Mouse (Mus musculus): ENCODE results near the gene Nup93. TPM values are rescaled to one million over a fixed set of nuclear protein-coding genes. Genes with fewer than 3 reads are reported as not detected.
A peak's percentile ranks its signal among the peaks of the same experiment; 100 is the strongest.

Nup93 gene
- polyA plus RNA-seq, 1 experiment from 2014 or later = 99.9 TPM

- H3K27me3 ChIP-seq = no peaks in the 10 kb centered on the region
- H3K36me3 ChIP-seq = peaks cover 48% of the 10 kb centered on the region
- H3K4me3 ChIP-seq = no peak overlapping the region
- ATAC-seq (ENCODE audit: borderline replicate concordance, extremely low read depth, low FRiP score, low TSS enrichment) = peak; percentile 42
- peak overlapping the region; percentile 67 for H3K27ac ChIP-seq
- peaks cover 11% of the 10 kb centered on the region; the same call in 1 of the 2 replicates for H3K4me1 ChIP-seq
- H3K4me2 ChIP-seq = no peak overlapping the region
- H3K9me3 ChIP-seq = no peaks in the 10 kb centered on the region
- 58% methylated on average over 7 of the region's 7 CpGs for WGBS
- H3K9ac ChIP-seq = no peak overlapping the region
Measured at GRCm38 (mm10) chr8:94306989-94307513, 92.7 kb downstream of the Nup93 start.

- H3K36me3 ChIP-seq = peaks cover 48% of the 10 kb centered on the region
- no peak overlapping the region for H3K4me2 ChIP-seq
- no peak overlapping the region for H3K4me3 ChIP-seq
- no peaks in the 10 kb centered on the region for H3K27me3 ChIP-seq
- WGBS = 78% methylated on average over 9 of the region's 9 CpGs
- ATAC-seq (ENCODE audit: borderline replicate concordance, extremely low read depth, low FRiP score, low TSS enrichment) = no peak
- no peak overlapping the region for H3K9ac ChIP-seq
- no peaks in the 10 kb centered on the region for H3K9me3 ChIP-seq
- peaks cover 11% of the 10 kb centered on the region; the same call in 1 of the 2 replicates for H3K4me1 ChIP-seq
- H3K27ac ChIP-seq = peak overlapping the region; percentile 67
Measured at GRCm38 (mm10) chr8:94307652-94308051, 93.3 kb downstream of the Nup93 start.

GRCm38 (mm10) chr8:94314069-94314468 is 99.7 kb downstream of the Nup93 start:
- no peak overlapping the region for H3K9ac ChIP-seq

GRCm38 (mm10) chr8:94317249-94317648 is 102.9 kb downstream of the Nup93 start:
- Histone ChIP-seq H3K4me3 (no peak overlapping the region), H3K9ac (no peak overlapping the region), H3K27me3 (no peaks in the 10 kb centered on the region), H3K27ac (no peak overlapping the region), H3K36me3 (0 out of 2 replicates have a peak, but pooled peaks cover under 1% of the 10 kb centered on the region), H3K4me1 (0 out of 2 replicates have a peak, but pooled peaks cover 2% of the 10 kb centered on the region), H3K4me2 (no peak overlapping the region), H3K9me3 (no peaks in the 10 kb centered on the region)
- ATAC-seq (ENCODE audit: borderline replicate concordance, extremely low read depth, low FRiP score, low TSS enrichment) = no peak
- WGBS = 92% methylated on average over 2 of the region's 2 CpGs

More at GRCm38 (mm10) chr8:94314069-94314468, 99.7 kb downstream of the Nup93 start:
- no peaks in the 10 kb centered on the region for H3K27me3 ChIP-seq
- ATAC-seq (ENCODE audit: borderline replicate concordance, extremely low read depth, low FRiP score, low TSS enrichment) = no peak
- H3K9me3 ChIP-seq = no peaks in the 10 kb centered on the region
- H3K4me2 ChIP-seq = no peak overlapping the region
- WGBS = 57% methylated on average over 2 of the region's 2 CpGs
- peaks cover 15% of the 10 kb centered on the region; the same call in 1 of the 2 replicates for H3K36me3 ChIP-seq
- H3K4me3 ChIP-seq = no peak overlapping the region
- H3K27ac ChIP-seq = no peak overlapping the region
- 0 out of 2 replicates have a peak, but pooled peaks cover 2% of the 10 kb centered on the region for H3K4me1 ChIP-seq

- H3K4me3 ChIP-seq = no peak overlapping the region
- no peak for ATAC-seq (ENCODE audit: borderline replicate concordance, extremely low read depth, low FRiP score, low TSS enrichment)
- H3K27me3 ChIP-seq = no peaks in the 10 kb centered on the region
- WGBS = 89% methylated on average over 2 of the region's 2 CpGs
- H3K9ac ChIP-seq = no peak overlapping the region
- no peaks in the 10 kb centered on the region for H3K36me3 ChIP-seq
- no peak overlapping the region for H3K27ac ChIP-seq
- no peak overlapping the region for H3K4me2 ChIP-seq
- H3K9me3 ChIP-seq = no peaks in the 10 kb centered on the region
- 0 out of 2 replicates have a peak, but pooled peaks cover 2% of the 10 kb centered on the region for H3K4me1 ChIP-seq
Measured at GRCm38 (mm10) chr8:94317691-94318090, 103.3 kb downstream of the Nup93 start.

- Histone ChIP-seq H3K36me3 (no peaks in the 10 kb centered on the region), H3K9ac (no peak overlapping the region), H3K4me1 (no peaks in the 10 kb centered on the region), H3K9me3 (no peaks in the 10 kb centered on the region), H3K27ac (no peak overlapping the region), H3K4me3 (no peak overlapping the region), H3K27me3 (no peaks in the 10 kb centered on the region), H3K4me2 (no peak overlapping the region)
- 74% methylated on average over 2 of the region's 2 CpGs for WGBS
- no peak for ATAC-seq (ENCODE audit: borderline replicate concordance, extremely low read depth, low FRiP score, low TSS enrichment)
Measured at GRCm38 (mm10) chr8:94320036-94320435, 105.7 kb downstream of the Nup93 start.

- no peak overlapping the region for H3K4me2 ChIP-seq
- H3K27ac ChIP-seq = no peak overlapping the region
- H3K4me3 ChIP-seq = no peak overlapping the region
- H3K27me3 ChIP-seq = no peaks in the 10 kb centered on the region
- ATAC-seq (ENCODE audit: borderline replicate concordance, extremely low read depth, low FRiP score, low TSS enrichment) = no peak
- 74% methylated on average over 4 of the region's 4 CpGs for WGBS
- H3K36me3 ChIP-seq = no peaks in the 10 kb centered on the region
- no peaks in the 10 kb centered on the region for H3K4me1 ChIP-seq
- H3K9ac ChIP-seq = no peak overlapping the region
- H3K9me3 ChIP-seq = no peaks in the 10 kb centered on the region
Measured at GRCm38 (mm10) chr8:94322083-94322482, 107.7 kb downstream of the Nup93 start.

GRCm38 (mm10) chr8:94323041-94323440 is 108.7 kb downstream of the Nup93 start:
- WGBS = 80% methylated on average over 6 of the region's 6 CpGs
- Histone ChIP-seq H3K36me3 (no peaks in the 10 kb centered on the region), H3K27me3 (no peaks in the 10 kb centered on the region), H3K4me3 (no peak overlapping the region), H3K4me1 (no peaks in the 10 kb centered on the region), H3K9ac (no peak overlapping the region), H3K9me3 (no peaks in the 10 kb centered on the region), H3K4me2 (no peak overlapping the region), H3K27ac (no peak overlapping the region)
- no peak for ATAC-seq (ENCODE audit: borderline replicate concordance, extremely low read depth, low FRiP score, low TSS enrichment)

GRCm38 (mm10) chr8:94324071-94324470 is 109.7 kb downstream of the Nup93 start:
- H3K4me2 ChIP-seq = no peak overlapping the region
- no peak overlapping the region for H3K27ac ChIP-seq
- H3K4me3 ChIP-seq = no peak overlapping the region
- H3K27me3 ChIP-seq = no peaks in the 10 kb centered on the region
- no peaks in the 10 kb centered on the region for H3K36me3 ChIP-seq
- WGBS = 47% methylated on average over 12 of the region's 12 CpGs
- no peak overlapping the region for H3K9ac ChIP-seq
- ATAC-seq (ENCODE audit: borderline replicate concordance, extremely low read depth, low FRiP score, low TSS enrichment) = no peak
- no peaks in the 10 kb centered on the region for H3K4me1 ChIP-seq
- H3K9me3 ChIP-seq = no peaks in the 10 kb centered on the region

- WGBS = 49% methylated on average over 4 of the region's 4 CpGs
Measured at GRCm38 (mm10) chr8:94326016-94326415, 111.7 kb downstream of the Nup93 start.

GRCm38 (mm10) chr8:94328932-94329728 is 114.8 kb downstream of the Nup93 start, which contains the start of gene Slc12a3:
Gene Slc12a3 (plus strand): TSS chr8:94329201.
- no peak for ATAC-seq (ENCODE audit: borderline replicate concordance, extremely low read depth, low FRiP score, low TSS enrichment)
- no peaks in the 10 kb centered on the region for H3K27me3 ChIP-seq
- H3K36me3 ChIP-seq = no peaks in the 10 kb centered on the region
- 74% methylated on average over 21 of the region's 21 CpGs for WGBS
- H3K4me3 ChIP-seq = no peak within 1 kb of the TSS
- H3K4me1 ChIP-seq = no peaks in the 10 kb centered on the region
- no peak within 1 kb of the TSS for H3K27ac ChIP-seq
- no peaks in the 10 kb centered on the region for H3K9me3 ChIP-seq
- H3K9ac ChIP-seq = no peak within 1 kb of the TSS
- H3K4me2 ChIP-seq = no peak within 1 kb of the TSS

More at GRCm38 (mm10) chr8:94326016-94326415, 111.7 kb downstream of the Nup93 start:
- no peak for ATAC-seq (ENCODE audit: borderline replicate concordance, extremely low read depth, low FRiP score, low TSS enrichment)
- Histone ChIP-seq H3K27me3 (no peaks in the 10 kb centered on the region), H3K27ac (no peak overlapping the region), H3K4me2 (no peak overlapping the region), H3K9me3 (no peaks in the 10 kb centered on the region), H3K4me1 (no peaks in the 10 kb centered on the region), H3K36me3 (no peaks in the 10 kb centered on the region), H3K4me3 (no peak overlapping the region), H3K9ac (no peak overlapping the region)

GRCm38 (mm10) chr8:94330733-94331132 is 116.4 kb downstream of the Nup93 start:
- no peaks in the 10 kb centered on the region for H3K9me3 ChIP-seq
- H3K27me3 ChIP-seq = no peaks in the 10 kb centered on the region
- no peak overlapping the region for H3K9ac ChIP-seq
- no peak overlapping the region for H3K27ac ChIP-seq
- WGBS = 29% methylated on average over 4 of the region's 4 CpGs
- no peak overlapping the region for H3K4me3 ChIP-seq
- no peaks in the 10 kb centered on the region for H3K4me1 ChIP-seq
- H3K4me2 ChIP-seq = no peak overlapping the region
- H3K36me3 ChIP-seq = no peaks in the 10 kb centered on the region
- peak; percentile 37; the same call in 1 of the 2 replicates for ATAC-seq (ENCODE audit: borderline replicate concordance, extremely low read depth, low FRiP score, low TSS enrichment)
